Mouse (Mus musculus): Measurements from ENCODE around the gene AI413582. TPM values are rescaled to one million over a fixed set of nuclear protein-coding genes. Genes with fewer than 3 reads are reported as not detected.

Gene AI413582
- total and polyA plus RNA-seq, 3 experiments: 28.0 to 65.5 (median 35.9) TPM

DNA sequence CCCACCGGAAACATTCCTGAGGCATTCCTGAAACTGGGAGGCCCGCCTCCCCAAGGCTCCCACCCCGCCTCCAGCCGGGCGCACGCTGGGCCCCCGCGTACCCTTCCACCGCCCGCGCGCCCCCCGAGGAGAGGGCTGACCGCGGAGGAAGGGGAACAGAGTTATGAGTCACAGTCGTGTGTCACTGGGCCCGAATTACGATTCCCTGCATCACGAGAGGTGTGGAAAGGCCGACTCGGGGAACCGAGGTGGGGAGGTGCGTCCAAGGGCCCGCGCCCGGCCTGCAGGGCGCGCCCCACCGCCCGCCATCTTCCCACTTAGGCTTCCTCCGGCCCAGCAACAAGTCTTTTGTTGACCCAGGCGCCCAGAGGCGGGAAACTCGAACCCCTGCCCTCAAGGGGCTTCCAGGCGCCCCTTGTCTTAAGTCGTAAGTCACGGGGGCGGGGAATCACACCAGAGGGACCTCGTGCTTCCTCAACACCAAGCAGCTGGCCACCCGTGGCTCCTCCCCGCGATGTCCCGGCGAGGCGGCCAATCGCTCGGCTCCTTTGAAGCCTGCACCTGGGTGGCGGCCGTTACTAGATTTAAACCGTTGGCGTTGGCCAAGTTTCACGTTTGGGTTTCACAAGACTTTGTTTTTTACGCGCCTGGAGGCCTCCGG lies 9.9 kb downstream of the AI413582 start:
- DNase-seq: peak; percentile 76

DNA sequence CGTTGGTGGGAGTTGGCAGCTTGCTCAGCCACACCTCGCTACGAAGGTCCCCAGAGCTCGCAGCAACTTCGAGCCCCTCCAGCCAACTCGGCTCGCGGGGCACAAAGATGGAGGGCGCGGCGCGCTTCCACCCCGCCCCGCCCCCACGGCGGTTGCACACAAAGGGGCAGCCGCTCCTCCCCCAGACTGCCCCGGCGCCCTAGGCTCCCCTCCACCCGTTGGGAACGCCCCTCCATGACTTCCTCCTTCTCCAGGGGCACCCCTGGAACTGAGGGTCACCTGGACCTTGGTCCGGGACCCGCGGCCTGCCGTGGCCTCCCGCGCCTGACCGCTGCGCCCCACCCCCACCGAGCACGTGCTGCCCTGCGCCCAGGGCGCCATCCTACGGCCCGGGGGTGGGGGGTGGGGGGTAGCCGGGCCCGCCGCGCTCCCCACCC lies 10.5 kb downstream of the AI413582 start:
- peak; percentile 44 for DNase-seq

DNA sequence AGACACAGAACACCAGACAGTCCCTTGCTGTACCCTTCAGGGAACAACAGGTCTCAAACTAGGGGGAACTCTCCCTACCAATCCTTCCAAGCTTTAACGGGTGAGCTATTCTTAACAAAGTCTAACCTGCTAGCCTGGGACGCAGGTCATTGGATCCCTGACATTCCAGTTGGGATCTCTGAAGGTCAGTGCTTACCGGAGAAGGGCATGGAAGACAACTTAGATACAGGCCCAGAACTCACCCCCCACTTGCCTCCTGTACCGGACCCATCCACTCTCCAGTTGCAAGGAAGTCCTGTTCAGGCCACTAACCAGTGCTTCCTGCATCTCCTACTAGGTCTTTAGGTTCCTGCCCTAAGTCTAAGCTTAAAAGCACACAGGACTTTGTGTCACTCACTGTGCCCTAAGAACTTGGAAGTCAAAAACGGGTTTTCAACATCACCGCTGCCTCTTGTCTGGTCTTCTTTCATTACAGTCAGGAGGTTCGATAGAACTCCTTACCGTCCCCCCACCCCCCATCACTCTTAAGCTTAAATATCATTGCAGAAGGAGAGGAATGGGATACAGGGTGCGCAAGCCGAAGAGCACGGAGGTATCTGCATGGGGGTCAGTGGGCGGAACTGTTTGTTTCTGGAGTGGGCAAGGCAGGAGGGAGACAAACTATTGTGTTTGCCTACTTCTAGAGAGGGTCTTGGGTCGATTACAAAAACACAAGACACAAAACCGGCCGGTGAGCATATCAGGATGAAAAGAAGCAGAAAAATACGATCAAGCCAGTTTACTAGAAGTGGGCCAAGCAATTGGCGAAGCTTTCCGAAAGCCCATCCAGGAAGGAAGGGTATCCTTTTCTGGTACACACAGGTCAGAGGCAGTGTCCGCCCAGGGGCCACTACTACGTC lies 11.2 kb downstream of the AI413582 start:
- DNase-seq: no peak

- DNase-seq: no peak
These were observed 13.0 kb downstream of the AI413582 start for GRCm38 (mm10) chr17:27552215-27553201.

- DNase-seq: no peak
These were observed 14.1 kb downstream of the AI413582 start for GRCm38 (mm10) chr17:27551393-27551940.

DNA sequence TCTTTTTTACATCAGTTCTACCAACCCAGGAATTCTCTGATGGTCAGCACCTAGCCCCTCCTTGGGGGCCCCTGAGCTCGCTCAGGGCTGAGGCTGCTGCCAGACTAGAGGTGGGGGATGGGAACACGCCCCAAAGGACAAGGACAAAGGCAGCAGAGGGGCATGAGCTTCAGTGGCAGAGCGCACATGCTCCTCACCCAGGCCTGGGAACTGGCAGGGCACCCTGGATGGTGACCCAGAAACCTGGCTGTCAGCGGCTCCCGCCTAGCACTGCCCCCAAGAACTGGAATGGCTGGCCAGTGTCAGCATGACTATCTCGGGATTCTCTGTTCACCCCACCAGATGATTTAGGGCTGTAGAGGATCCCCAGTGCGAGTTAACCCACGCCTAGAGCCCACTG lies 16.3 kb downstream of the AI413582 start:
- peak; percentile 53 for DNase-seq

DNA sequence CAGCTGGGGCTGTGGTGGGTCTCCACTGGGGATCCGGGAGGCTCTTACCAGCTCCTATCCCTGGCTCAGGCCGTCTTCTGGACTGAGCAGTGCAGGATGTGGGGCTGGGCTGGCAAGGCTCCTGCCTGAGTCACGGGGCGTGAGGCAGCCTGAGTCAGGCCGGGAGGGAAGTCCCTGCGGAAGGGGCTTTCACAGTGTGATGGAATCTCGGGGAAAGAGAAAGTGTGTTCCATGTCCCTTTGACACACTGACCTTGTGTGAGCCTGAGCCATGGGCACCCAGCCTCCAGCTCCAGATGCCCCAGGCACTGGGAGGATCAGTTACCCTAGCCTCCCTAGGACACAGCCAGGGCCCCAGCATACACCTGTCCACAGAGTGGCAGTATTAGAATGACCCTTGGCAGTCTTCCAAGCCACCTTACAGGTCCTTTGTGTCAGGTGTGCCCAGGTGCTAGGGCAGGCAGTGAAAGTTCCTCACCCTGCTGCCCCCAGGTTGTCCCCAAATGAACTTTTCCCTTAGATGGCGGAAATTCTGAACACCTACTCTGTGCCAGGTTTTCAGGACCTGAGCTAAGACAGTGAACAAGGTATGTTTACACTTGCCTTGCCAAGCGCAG lies 18.2 kb downstream of the AI413582 start:
- DNase-seq: peak; percentile 93

- no peak for DNase-seq
These were observed 18.9 kb downstream of the AI413582 start for GRCm38 (mm10) chr17:27546574-27547085.

- DNase-seq: no peak
These were observed 19.6 kb downstream of the AI413582 start for GRCm38 (mm10) chr17:27545991-27546390.

- DNase-seq: no peak
These were observed 21.0 kb downstream of the AI413582 start for GRCm38 (mm10) chr17:27544551-27544950.

- no peak for DNase-seq
These were observed 23.6 kb downstream of the AI413582 start for GRCm38 (mm10) chr17:27541984-27542383.

- DNase-seq: no peak
These were observed 24.3 kb downstream of the AI413582 start for GRCm38 (mm10) chr17:27541261-27541660.

DNA sequence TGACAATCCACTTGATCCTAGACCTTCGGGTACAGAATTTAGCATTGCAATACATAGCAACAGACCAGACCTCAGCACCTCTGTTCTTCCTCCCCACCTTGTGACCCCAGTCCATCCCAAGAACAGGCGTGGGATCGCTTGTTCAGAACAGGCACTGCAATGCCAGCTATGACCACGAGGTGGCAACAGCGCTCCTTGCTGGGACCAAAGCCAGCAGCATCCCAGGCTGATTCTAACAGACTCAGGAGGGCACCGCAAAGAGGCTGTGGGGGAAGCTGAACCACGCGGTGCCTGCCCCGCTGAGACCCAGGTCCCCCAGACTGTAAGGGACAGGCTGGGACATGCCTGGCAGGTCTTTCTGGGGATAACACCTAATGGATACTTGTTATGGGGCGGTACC lies 30.8 kb downstream of the AI413582 start:
- peak; percentile 88 for DNase-seq

DNA sequence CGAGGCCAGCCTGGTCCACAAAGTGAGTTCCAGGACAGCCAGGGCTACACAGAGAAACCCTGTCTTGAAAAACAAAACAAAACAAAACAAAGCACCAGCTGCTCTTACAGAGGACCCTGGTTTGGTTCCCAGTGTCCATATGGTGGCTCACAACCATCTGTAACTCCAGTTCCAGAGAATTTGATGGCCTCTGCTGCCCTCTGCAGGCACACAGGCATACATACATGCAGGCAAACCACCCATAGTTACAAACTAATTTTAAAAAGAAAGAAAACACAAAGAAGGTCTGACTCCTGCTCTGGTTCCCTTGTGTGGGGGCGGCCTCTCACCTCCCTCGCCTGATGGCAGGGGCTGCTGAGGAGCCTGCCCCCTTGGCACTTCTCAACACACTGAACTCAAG lies 32.2 kb downstream of the AI413582 start:
- DNase-seq: no peak

DNA sequence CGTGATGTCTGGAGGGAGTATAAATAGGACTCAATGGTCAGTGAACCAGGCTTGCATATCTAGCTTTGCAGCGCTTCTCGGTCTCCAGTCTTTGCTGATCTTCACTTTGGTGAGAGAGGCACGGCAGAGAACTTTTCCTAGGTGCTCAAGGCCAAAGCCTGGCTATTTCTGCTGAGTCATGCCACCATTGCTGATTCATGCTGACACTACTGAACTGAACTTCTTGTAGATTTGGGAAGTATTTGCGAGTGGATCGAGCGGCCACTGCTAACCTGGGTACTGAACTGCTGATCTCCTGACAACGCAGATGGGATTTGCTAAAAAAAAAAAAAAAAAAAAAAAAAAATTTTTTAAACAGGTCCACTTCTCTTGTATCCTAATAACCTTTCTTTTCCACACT lies 33.5 kb downstream of the AI413582 start:
- DNase-seq: peak; percentile 66

- peak; percentile 45 for DNase-seq
These were observed 36.8 kb downstream of the AI413582 start for GRCm38 (mm10) chr17:27528767-27529166.

GRCm38 (mm10) chr17:27528030-27528429 lies 37.5 kb downstream of the AI413582 start:
- no peak for DNase-seq

GRCm38 (mm10) chr17:27527188-27527587 lies 38.4 kb downstream of the AI413582 start:
- no peak for DNase-seq

DNA sequence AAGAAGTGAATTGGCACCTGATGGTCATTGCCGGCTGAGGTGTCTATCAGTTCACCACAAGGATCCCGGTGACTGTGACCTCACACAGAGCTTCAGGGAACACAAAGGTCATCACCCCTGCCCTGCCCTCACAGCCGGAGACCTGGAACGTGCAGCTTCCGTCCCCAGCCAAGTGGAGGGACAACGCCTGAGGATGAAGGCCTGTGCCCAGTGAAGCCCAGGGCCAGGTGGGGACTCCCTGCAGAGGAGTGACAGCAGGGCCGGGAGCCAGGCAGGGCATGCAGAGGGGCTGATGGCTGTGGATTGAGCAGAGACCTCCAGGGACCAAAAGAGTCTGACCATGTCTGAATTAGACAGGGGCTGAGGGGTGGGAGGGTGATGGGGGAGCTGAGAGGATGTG lies 42.4 kb downstream of the AI413582 start:
- no peak for DNase-seq

DNA sequence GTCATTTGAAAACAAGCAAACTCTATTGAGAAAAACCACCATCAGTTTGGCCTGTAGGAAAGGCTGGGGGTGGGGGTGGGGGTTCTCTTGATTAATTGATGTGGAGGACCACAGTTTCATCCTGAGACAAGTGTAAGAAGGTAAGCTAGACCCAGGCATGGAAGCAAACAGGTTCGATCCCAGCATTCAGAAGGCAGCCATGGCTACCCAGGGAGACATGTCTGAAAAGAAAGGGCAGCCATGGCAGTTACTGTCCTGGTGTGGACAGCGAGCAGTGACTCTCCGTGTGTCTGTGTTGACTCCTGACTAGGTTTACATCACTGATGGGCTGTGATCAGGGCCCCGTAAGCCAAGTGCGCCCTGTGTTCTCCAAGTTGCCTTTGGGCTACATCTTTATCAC lies 44.3 kb downstream of the AI413582 start, which contains the start of gene Grm4:
TSS of gene Grm4 (minus strand) at position 101 of the 400 bp plus-strand sequence.
- DNase-seq: no peak

GRCm38 (mm10) chr17:27520557-27520956 lies 45.0 kb downstream of the AI413582 start:
- DNase-seq: peak; percentile 49

Data from adrenal gland, adult 2 months (tissue).